Mouse (Mus musculus): ENCODE results near the gene Pnkd.

DNA sequence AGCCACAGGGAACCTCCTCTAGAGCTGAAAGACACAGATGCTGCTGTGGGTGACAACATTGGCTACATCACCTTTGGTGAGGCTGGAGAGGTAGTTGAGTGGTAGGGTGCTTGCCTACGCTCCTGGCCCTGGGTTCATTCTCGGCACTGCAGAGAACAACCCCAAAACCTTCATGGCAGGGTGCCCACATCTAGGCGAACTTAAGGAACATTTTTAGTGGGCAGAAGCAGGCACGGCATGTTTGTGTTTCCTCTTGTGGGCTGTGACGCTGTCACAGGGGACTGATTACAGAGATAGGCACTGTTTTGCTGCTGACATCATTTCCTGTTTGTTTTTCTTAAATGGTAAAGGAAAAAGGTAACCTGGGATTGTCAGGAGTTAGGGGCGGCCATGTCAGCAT is 22.2 kb upstream of the Pnkd start:
- TF ChIP-seq CTCF (IDR thresholded peaks at IDR 0.05; ENCODE audit: control insufficient read depth, insufficient read depth, low read length) (no peak), POLR2A (IDR thresholded peaks at IDR 0.05; ENCODE audit: borderline replicate concordance, control insufficient read depth, low read depth, low read length) (no peak)
